Mouse (Mus musculus): ENCODE data around the gene Mgmt. TPM values are rescaled to one million over a fixed set of nuclear protein-coding genes. Genes with fewer than 3 reads are reported as not detected.

The Mgmt gene
- total and polyA plus RNA-seq, 3 experiments = 5.2 to 10.8 (median 8.5) TPM

DNA sequence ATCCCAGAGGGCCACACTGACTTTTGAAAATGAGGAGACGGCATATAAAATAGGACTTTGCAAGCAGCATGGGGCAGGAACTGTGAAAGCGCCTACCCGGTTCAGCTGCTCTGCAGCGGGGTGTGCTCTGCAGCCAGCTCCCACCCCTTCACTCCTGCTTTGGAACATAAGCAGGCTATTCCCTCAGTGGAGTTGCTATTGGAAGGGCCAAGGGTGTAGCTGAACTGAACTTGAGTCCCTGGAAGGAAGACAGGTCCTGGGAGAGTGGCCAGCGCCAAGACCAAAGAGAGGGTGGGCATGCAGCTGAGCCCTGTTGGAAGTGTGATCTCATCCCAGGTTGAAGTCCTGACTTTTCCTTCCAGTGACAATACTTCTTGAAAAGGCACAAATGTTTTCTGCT is 179.5 kb downstream of the Mgmt start:
- Histone ChIP-seq H3K36me3 (replicated peaks in 1 of 2; ENCODE audit: control insufficient read depth in 1 of 2, insufficient read depth in 1 of 2, low read length in 1 of 2) (peaks cover 0 to 2% of the 10 kb centered on the region in 2 experiments), H3K79me2 (replicated peaks; ENCODE audit: control insufficient read depth, extremely low read depth, insufficient read depth, poor library complexity, severe bottlenecking) (no peaks in the 10 kb centered on the region), H3K9ac (ENCODE audit: insufficient read depth, low read depth) (no peak overlapping the region), H3K27me3 (replicated peaks) (no peaks in the 10 kb centered on the region), H3K27ac (ENCODE audit: insufficient read depth, low read depth) (no peak overlapping the region), H3K4me2 (ENCODE audit: insufficient read depth, low read depth, poor library complexity, severe bottlenecking) (no peak overlapping the region), H3K4me1 (ENCODE audit: control insufficient read depth in 1 of 2, insufficient read depth in 2 of 2) (peaks cover 0 to 24% of the 10 kb centered on the region in 2 experiments; a peak in 3 of 4 replicates), H3K9me3 (replicated peaks; ENCODE audit: low read length) (no peaks in the 10 kb centered on the region), H3K4me3 (replicated peaks in 1 of 3; ENCODE audit: low read depth in 2 of 3, low read length in 2 of 3, poor library complexity in 1 of 3) (no peak overlapping the region)
- in situ Hi-C loops (cut with MboI; ENCODE audit: low pct_ligation_motif_present, low pct_unique_long_range_greater_than_20kb, low sequenced_read_pairs) = no loop called here
- TF ChIP-seq ELF1 (IDR thresholded peaks at IDR 0.05; ENCODE audit: low read depth, low read length) (no peak), MAX (IDR thresholded peaks at IDR 0.05; ENCODE audit: low read length) (no peak)
- DNase-seq (ENCODE audit: extremely low read depth) = no peak
- dilution Hi-C loops (cut with MboI; ENCODE audit: extremely low pct_ligation_motif_present, extremely low pct_unique_long_range_greater_than_20kb, low sequenced_read_pairs) = no loop called here

DNA sequence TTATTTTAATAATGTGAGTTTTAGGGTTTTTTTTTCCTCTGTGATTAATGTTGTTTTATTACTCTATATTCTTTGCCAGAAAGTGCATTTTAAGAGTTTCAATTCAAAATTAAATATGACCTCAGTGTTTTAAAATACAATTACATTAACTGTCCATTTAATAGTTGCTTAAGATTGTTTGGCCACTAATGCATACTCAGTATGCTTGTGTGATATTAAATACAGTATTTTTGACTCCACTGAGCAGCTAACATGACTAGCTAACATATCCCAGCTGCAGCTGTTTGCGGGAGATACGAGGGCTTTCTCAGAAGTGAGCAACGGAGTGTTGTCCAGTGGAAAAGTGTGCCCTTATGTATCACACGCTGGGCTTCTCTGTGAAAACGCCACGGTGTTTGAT is 179.9 kb downstream of the Mgmt start:
- in situ Hi-C loops (cut with MboI; ENCODE audit: low pct_ligation_motif_present, low pct_unique_long_range_greater_than_20kb, low sequenced_read_pairs) = no loop called here
- no peak overlapping the region for H3K9ac ChIP-seq (ENCODE audit: insufficient read depth, low read depth)
- peaks cover 0 to 24% of the 10 kb centered on the region in 2 experiments; a peak in 3 of 4 replicates for H3K4me1 ChIP-seq (ENCODE audit: control insufficient read depth in 1 of 2, insufficient read depth in 2 of 2)
- dilution Hi-C loops (cut with MboI; ENCODE audit: extremely low pct_ligation_motif_present, extremely low pct_unique_long_range_greater_than_20kb, low sequenced_read_pairs) = no loop called here
- H3K9me3 ChIP-seq (replicated peaks; ENCODE audit: low read length) = no peaks in the 10 kb centered on the region
- no peak for TF ChIP-seq MAFK (IDR thresholded peaks at IDR 0.05; ENCODE audit: insufficient replicate concordance, low read length)
- TF ChIP-seq SMC3 (IDR thresholded peaks at IDR 0.05; ENCODE audit: low read depth, low read length) = no peak
- no peak overlapping the region for H3K27ac ChIP-seq (ENCODE audit: insufficient read depth, low read depth)
- no peak overlapping the region for H3K4me2 ChIP-seq (ENCODE audit: insufficient read depth, low read depth, poor library complexity, severe bottlenecking)
- no peaks in the 10 kb centered on the region for H3K27me3 ChIP-seq (replicated peaks)
- DNase-seq (ENCODE audit: extremely low read depth) = no peak
- H3K36me3 ChIP-seq (replicated peaks in 1 of 2; ENCODE audit: control insufficient read depth in 1 of 2, insufficient read depth in 1 of 2, low read length in 1 of 2) = peaks cover 0 to 2% of the 10 kb centered on the region in 2 experiments
- no peak overlapping the region for H3K4me3 ChIP-seq (replicated peaks in 1 of 3; ENCODE audit: low read depth in 2 of 3, low read length in 2 of 3, poor library complexity in 1 of 3)
- no peaks in the 10 kb centered on the region for H3K79me2 ChIP-seq (replicated peaks; ENCODE audit: control insufficient read depth, extremely low read depth, insufficient read depth, poor library complexity, severe bottlenecking)

DNA sequence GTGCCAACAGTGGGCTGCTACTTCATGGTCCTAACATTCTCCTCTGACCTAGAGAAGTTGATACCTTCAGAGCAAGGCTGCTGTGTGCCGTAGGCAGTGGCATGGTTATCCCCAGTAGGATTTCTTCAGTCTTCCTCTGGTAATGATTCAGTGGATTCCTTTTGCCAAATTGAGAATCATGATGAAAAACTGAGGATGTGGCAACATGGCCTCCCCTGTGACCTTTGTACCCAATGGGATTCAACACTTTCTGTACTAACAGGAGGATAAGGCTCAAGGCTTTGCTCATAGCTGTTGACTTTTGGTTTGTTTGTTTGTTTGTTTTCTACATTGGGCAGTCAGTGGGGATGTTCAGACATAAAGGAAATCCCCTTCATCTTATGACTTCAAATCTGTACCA is 180.9 kb downstream of the Mgmt start:
- H3K9me3 ChIP-seq (replicated peaks; ENCODE audit: low read length) = no peaks in the 10 kb centered on the region
- H3K36me3 ChIP-seq (replicated peaks in 1 of 2; ENCODE audit: control insufficient read depth in 1 of 2, insufficient read depth in 1 of 2, low read length in 1 of 2) = peaks cover 0 to 2% of the 10 kb centered on the region in 2 experiments
- peaks cover 0 to 24% of the 10 kb centered on the region in 2 experiments; a peak in 3 of 4 replicates for H3K4me1 ChIP-seq (ENCODE audit: control insufficient read depth in 1 of 2, insufficient read depth in 2 of 2)
- H3K27ac ChIP-seq (ENCODE audit: insufficient read depth, low read depth) = no peak overlapping the region
- in situ Hi-C loops (cut with MboI; ENCODE audit: low pct_ligation_motif_present, low pct_unique_long_range_greater_than_20kb, low sequenced_read_pairs) = no loop called here
- no peak overlapping the region for H3K4me2 ChIP-seq (ENCODE audit: insufficient read depth, low read depth, poor library complexity, severe bottlenecking)
- DNase-seq (ENCODE audit: extremely low read depth) = no peak
- dilution Hi-C loops (cut with MboI; ENCODE audit: extremely low pct_ligation_motif_present, extremely low pct_unique_long_range_greater_than_20kb, low sequenced_read_pairs) = no loop called here
- H3K79me2 ChIP-seq (replicated peaks; ENCODE audit: control insufficient read depth, extremely low read depth, insufficient read depth, poor library complexity, severe bottlenecking) = no peaks in the 10 kb centered on the region
- H3K9ac ChIP-seq (ENCODE audit: insufficient read depth, low read depth) = no peak overlapping the region
- H3K4me3 ChIP-seq (replicated peaks in 1 of 3; ENCODE audit: low read depth in 2 of 3, low read length in 2 of 3, poor library complexity in 1 of 3) = no peak overlapping the region
- H3K27me3 ChIP-seq (replicated peaks) = no peaks in the 10 kb centered on the region
- TF ChIP-seq MAX (IDR thresholded peaks at IDR 0.05; ENCODE audit: low read length) (no peak), MEF2A (IDR thresholded peaks at IDR 0.05; ENCODE audit: borderline replicate concordance, low read depth, low read length) (no peak), ETS1 (conservative IDR thresholded peaks at IDR 0.05; ENCODE audit: low read depth, low read length) (no peak), POLR2A (IDR thresholded peaks at IDR 0.05; ENCODE audit: low read depth, low read length) (no peak), NELFE (IDR thresholded peaks at IDR 0.05; ENCODE audit: low read depth, low read length) (no peak), ZKSCAN1 (IDR thresholded peaks at IDR 0.05; ENCODE audit: borderline replicate concordance, low read depth, low read length) (no peak), CTCF (conservative IDR thresholded peaks at IDR 0.05 in 1 of 2, IDR thresholded peaks at IDR 0.05 in 1 of 2; ENCODE audit: low read depth in 2 of 2, low read length in 2 of 2) (no peak), UBTF (IDR thresholded peaks at IDR 0.05; ENCODE audit: low read depth, low read length) (no peak), JUND (conservative IDR thresholded peaks at IDR 0.05; ENCODE audit: low read depth, low read length) (no peak), USF2 (conservative IDR thresholded peaks at IDR 0.05; ENCODE audit: low read depth, low read length) (no peak), PAX5 (IDR thresholded peaks at IDR 0.05; ENCODE audit: low read length) (no peak), GABPA (IDR thresholded peaks at IDR 0.05; ENCODE audit: insufficient replicate concordance, low read depth, low read length) (no peak), CHD1 (IDR thresholded peaks at IDR 0.05; ENCODE audit: low read depth, low read length) (no peak), ZC3H11A (IDR thresholded peaks at IDR 0.05; ENCODE audit: low read depth, low read length) (no peak), ZMIZ1 (IDR thresholded peaks at IDR 0.05; ENCODE audit: low read depth, low read length) (no peak), TBP (conservative IDR thresholded peaks at IDR 0.05; ENCODE audit: low read depth, low read length) (no peak), USF1 (IDR thresholded peaks at IDR 0.05; ENCODE audit: low read depth, low read length) (no peak), JUN (IDR thresholded peaks at IDR 0.05; ENCODE audit: insufficient read depth, low read depth, low read length) (no peak), NRF1 (IDR thresholded peaks at IDR 0.05; ENCODE audit: low read depth, low read length) (no peak)

All from CH12.LX (cell line).